Mouse (Mus musculus) heart, embryonic 10.5 days (tissue): ENCODE measurements around the gene Brd3. TPM values are rescaled to one million over a fixed set of nuclear protein-coding genes. Genes with fewer than 3 reads are reported as not detected.
A peak's percentile ranks its signal among the peaks of the same experiment; 100 is the strongest.
"Not testable (repeated sequence)": the region's sequence is repeated elsewhere in the genome, so short reads cannot be mapped to it uniquely, and the experiment has no call there.

ENCODE experiments used
- DNase-seq: peaks from one replicate; pipeline ENCODE4 v3.0.0-alpha.2; 2017; ENCODE audit warnings: low spot score
- H3K27ac ChIP-seq: fragments of 300-500 bp; sonication (generic); 2 replicates; pipeline ENCODE4 v1.5.1; 2016; ENCODE audit warnings: mild to moderate bottlenecking
- H3K27me3 ChIP-seq: fragments of 300-500 bp; sonication (generic); 2 replicates; pipeline ENCODE4 v1.6.1; 2016; ENCODE audit warnings: mild to moderate bottlenecking; ENCODE audit not compliant: poor library complexity, insufficient read depth, severe bottlenecking
- H3K36me3 ChIP-seq: fragments of 300-500 bp; sonication (generic); 2 replicates; pipeline ENCODE4 v1.6.1; 2016; ENCODE audit warnings: mild to moderate bottlenecking, moderate library complexity
- H3K4me1 ChIP-seq: fragments of 300-500 bp; sonication (generic); 2 replicates; pipeline ENCODE4 v1.6.1; 2016; ENCODE audit warnings: mild to moderate bottlenecking
- H3K4me3 ChIP-seq: fragments of 300-500 bp; sonication (generic); 2 replicates; pipeline ENCODE4 v1.5.1; 2016; ENCODE audit warnings: mild to moderate bottlenecking, moderate library complexity
- H3K9me3 ChIP-seq: fragments of 300-500 bp; sonication (generic); 2 replicates; pipeline ENCODE4 v1.6.1; 2016; ENCODE audit warnings: mild to moderate bottlenecking, moderate library complexity
- WGBS: fragments of 180-500 bp; shearing (Covaris S2); methylation state at CpG from one replicate; pipeline ENCODE4 v1.1.7; 2016; 5-methylcytosine and 5-hydroxymethylcytosine counted together
- polyA plus RNA-seq: library from polyadenylated mRNA; unstranded; fragments of >200 nt; fragmentation: Nextera tagmentation; extraction: Ambion mirVana; gene quantifications from 2 replicates; pipeline ENCODE4 v1.2.1, GENCODE M21; 2016

The Brd3 gene
- polyA plus RNA-seq: 90.5 and 135 TPM in 2 replicates

GRCm38 (mm10) chr2:27507562-27507961 lies at the start of gene Brd3:
Gene Brd3 (minus strand): TSS chr2:27507662.
- H3K9me3 ChIP-seq: no peaks in the 10 kb centered on the region
- no peak within 1 kb of the TSS for H3K4me3 ChIP-seq
- no peak for DNase-seq
- H3K4me1 ChIP-seq: peaks cover 42% of the 10 kb centered on the region
- H3K36me3 ChIP-seq: no peaks in the 10 kb centered on the region
- 0 out of 2 replicates have a peak within 1 kb of the TSS, but pooled peaks have one; percentile 11 for H3K27ac ChIP-seq
- H3K27me3 ChIP-seq: no peaks in the 10 kb centered on the region
- WGBS: 66% methylated on average over 4 of the region's 4 CpGs

GRCm38 (mm10) chr2:27556921-27557320 lies 49.5 kb upstream of the Brd3 start:
- WGBS: 74% methylated on average over 6 of the region's 6 CpGs
- no peak overlapping the region for H3K4me3 ChIP-seq
- H3K9me3 ChIP-seq: no peaks in the 10 kb centered on the region
- H3K27ac ChIP-seq: no peak overlapping the region
- H3K36me3 ChIP-seq: no peaks in the 10 kb centered on the region
- peaks cover 60% of the 10 kb centered on the region for H3K27me3 ChIP-seq
- H3K4me1 ChIP-seq: peaks cover 32% of the 10 kb centered on the region
- no peak for DNase-seq

- H3K27ac ChIP-seq: peak overlapping the region; percentile 10; the same call in 1 of the 2 replicates
- no peak overlapping the region for H3K4me3 ChIP-seq
- H3K4me1 ChIP-seq: peaks cover 21% of the 10 kb centered on the region
- H3K27me3 ChIP-seq: peaks cover 39% of the 10 kb centered on the region
- 67% methylated on average over 9 of the region's 9 CpGs for WGBS
- DNase-seq: no peak
- no peaks in the 10 kb centered on the region for H3K9me3 ChIP-seq
- H3K36me3 ChIP-seq: no peaks in the 10 kb centered on the region
Measured at GRCm38 (mm10) chr2:27554308-27554707, 46.8 kb upstream of the Brd3 start.

- peaks cover 39% of the 10 kb centered on the region for H3K27me3 ChIP-seq
- H3K4me3 ChIP-seq: no peak overlapping the region
- no peaks in the 10 kb centered on the region for H3K36me3 ChIP-seq
- H3K4me1 ChIP-seq: peaks cover 21% of the 10 kb centered on the region
- H3K9me3 ChIP-seq: no peaks in the 10 kb centered on the region
- 20% methylated on average over 7 of the region's 7 CpGs for WGBS
- no peak overlapping the region for H3K27ac ChIP-seq
- no peak for DNase-seq
Measured at GRCm38 (mm10) chr2:27552620-27553287, 45.3 kb upstream of the Brd3 start.

GRCm38 (mm10) chr2:27548664-27549369 lies 41.4 kb upstream of the Brd3 start:
- Histone ChIP-seq H3K36me3 (no peaks in the 10 kb centered on the region), H3K4me3 (no peak overlapping the region), H3K4me1 (0 out of 2 replicates have a peak, but pooled peaks cover 7% of the 10 kb centered on the region), H3K9me3 (no peaks in the 10 kb centered on the region), H3K27me3 (0 out of 2 replicates have a peak, but pooled peaks cover 7% of the 10 kb centered on the region), H3K27ac (no peak overlapping the region)
- 90% methylated on average over 1 of the region's 1 CpGs for WGBS
- DNase-seq: no peak

GRCm38 (mm10) chr2:27547986-27548385 lies 40.5 kb upstream of the Brd3 start:
- no peaks in the 10 kb centered on the region for H3K36me3 ChIP-seq
- 86% methylated on average over 2 of the region's 2 CpGs for WGBS
- no peaks in the 10 kb centered on the region for H3K9me3 ChIP-seq
- 0 out of 2 replicates have a peak, but pooled peaks cover 2% of the 10 kb centered on the region for H3K27me3 ChIP-seq
- DNase-seq: no peak
- no peak overlapping the region for H3K4me3 ChIP-seq
- 0 out of 2 replicates have a peak, but pooled peaks cover 3% of the 10 kb centered on the region for H3K4me1 ChIP-seq
- H3K27ac ChIP-seq: no peak overlapping the region

GRCm38 (mm10) chr2:27547326-27547725 lies 39.9 kb upstream of the Brd3 start:
- H3K27ac ChIP-seq: no peak overlapping the region
- H3K4me3 ChIP-seq: no peak overlapping the region
- H3K4me1 ChIP-seq: no peaks in the 10 kb centered on the region
- no peak for DNase-seq
- H3K27me3 ChIP-seq: no peaks in the 10 kb centered on the region
- no peaks in the 10 kb centered on the region for H3K36me3 ChIP-seq
- 53% methylated on average over 1 of the region's 1 CpGs for WGBS
- H3K9me3 ChIP-seq: no peaks in the 10 kb centered on the region

- H3K4me3 ChIP-seq, H3K27me3 ChIP-seq, DNase-seq, H3K27ac ChIP-seq, H3K9me3 ChIP-seq, H3K4me1 ChIP-seq, H3K36me3 ChIP-seq: not testable (repeated sequence)
- WGBS: 90% methylated on average over 8 of the region's 8 CpGs
Measured at GRCm38 (mm10) chr2:27546041-27546440, 38.6 kb upstream of the Brd3 start.

GRCm38 (mm10) chr2:27545517-27545916 lies 38.1 kb upstream of the Brd3 start:
- DNase-seq, H3K27me3 ChIP-seq, H3K4me3 ChIP-seq, H3K27ac ChIP-seq, H3K9me3 ChIP-seq, H3K36me3 ChIP-seq: not testable (repeated sequence)
- H3K4me1 ChIP-seq: peaks cover 11% of the 10 kb centered on the region; the same call in 1 of the 2 replicates
- 75% methylated on average over 3 of the region's 3 CpGs for WGBS

- no peak overlapping the region for H3K4me3 ChIP-seq
- 78% methylated on average over 6 of the region's 6 CpGs for WGBS
- no peaks in the 10 kb centered on the region for H3K27me3 ChIP-seq
- no peaks in the 10 kb centered on the region for H3K36me3 ChIP-seq
- H3K27ac ChIP-seq: no peak overlapping the region
- no peaks in the 10 kb centered on the region for H3K9me3 ChIP-seq
- DNase-seq: no peak
- peaks cover 12% of the 10 kb centered on the region; the same call in 1 of the 2 replicates for H3K4me1 ChIP-seq
Measured at GRCm38 (mm10) chr2:27544613-27545012, 37.2 kb upstream of the Brd3 start.

GRCm38 (mm10) chr2:27541225-27541624 lies 33.8 kb upstream of the Brd3 start:
- Histone ChIP-seq H3K4me1 (peaks cover 12% of the 10 kb centered on the region; the same call in 1 of the 2 replicates), H3K9me3 (no peaks in the 10 kb centered on the region), H3K27ac (peak overlapping the region; percentile 92; the same call in 1 of the 2 replicates), H3K27me3 (no peaks in the 10 kb centered on the region), H3K4me3 (peak overlapping the region; percentile 49), H3K36me3 (peaks cover 5% of the 10 kb centered on the region)
- no peak for DNase-seq
- 84% methylated on average over 3 of the region's 3 CpGs for whole genome bisulfite sequencing

- WGBS: 32% methylated on average over 10 of the region's 10 CpGs
- peaks cover 12% of the 10 kb centered on the region; the same call in 1 of the 2 replicates for H3K4me1 ChIP-seq
Measured at GRCm38 (mm10) chr2:27540515-27540836, 33.0 kb upstream of the Brd3 start.

More at GRCm38 (mm10) chr2:27540515-27540836, 33.0 kb upstream of the Brd3 start:
- no peak for DNase-seq
- Histone ChIP-seq H3K36me3 (peaks cover 13% of the 10 kb centered on the region), H3K4me3 (peak overlapping the region; percentile 49), H3K9me3 (no peaks in the 10 kb centered on the region), H3K27me3 (no peaks in the 10 kb centered on the region), H3K27ac (peak overlapping the region; percentile 92)
